Mouse (Mus musculus): ENCODE measurements at regions not wholly inside any gene's neighbourhood (a gene's known extent, or its start where the extent isn't known, plus 50 kb on each side); places are given as distances from the start of the nearest gene placed in this dataset.

GRCm38 (mm10) chr16:76079761-76080502, 57.9 kb upstream of the Samsn1 start:
- no peak for DNase-seq (ENCODE audit: low spot score in 2 of 2)

- no peak for DNase-seq (ENCODE audit: low spot score in 2 of 2)
Measured at GRCm38 (mm10) chr16:76078219-76078618, 56.1 kb upstream of the Samsn1 start.

DNA sequence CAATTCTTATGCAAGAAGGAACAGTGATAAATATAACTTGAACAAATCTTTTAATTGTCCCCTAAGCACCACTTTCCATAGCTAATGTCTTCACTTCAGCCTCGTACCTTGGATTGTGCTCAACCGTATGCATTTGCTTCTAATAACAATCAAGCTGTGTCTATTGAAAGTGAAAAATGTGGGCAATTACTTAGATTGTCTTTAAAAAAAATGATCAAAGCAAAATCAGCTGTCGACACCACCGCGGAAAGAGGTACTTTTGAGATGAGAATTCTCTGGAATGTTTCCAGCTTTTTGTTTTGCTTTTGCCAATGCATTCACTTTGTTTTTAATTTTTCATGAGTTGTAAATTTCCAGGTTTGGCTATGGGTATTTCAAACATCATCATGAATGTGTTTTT, 54.1 kb upstream of the Samsn1 start:
- no peak for DNase-seq (ENCODE audit: low spot score in 2 of 2)

All from left cerebral cortex, adult 18-20 months (tissue).